Mouse (Mus musculus) hindbrain, embryonic 12.5 days (tissue): ENCODE measurements at regions not wholly inside any gene's neighbourhood (a gene's known extent, or its start where the extent isn't known, plus 50 kb on each side); places are given as distances from the start of the nearest gene placed in this dataset.

Source experiments
- ATAC-seq: fragments of 200-750 bp; cut with Nextera tagmentation; 2 replicates; pipeline ENCODE4 v1.8.0; 2017; ENCODE audit warnings: moderate TSS enrichment; ENCODE audit not compliant: low FRiP score
- H3K27ac ChIP-seq: fragments of 300-500 bp; sonication (generic); 2 replicates; pipeline ENCODE4 v1.5.1; 2016; ENCODE audit warnings: mild to moderate bottlenecking
- H3K27me3 ChIP-seq: fragments of 300-500 bp; sonication (generic); 2 replicates; pipeline ENCODE4 v1.6.1; 2016; ENCODE audit warnings: mild to moderate bottlenecking
- H3K36me3 ChIP-seq: fragments of 300-500 bp; sonication (generic); 2 replicates; pipeline ENCODE4 v1.6.1; 2016; ENCODE audit warnings: mild to moderate bottlenecking
- H3K4me1 ChIP-seq: fragments of 300-500 bp; sonication (generic); 2 replicates; pipeline ENCODE4 v1.6.1; 2016
- H3K4me2 ChIP-seq: fragments of 300-500 bp; sonication (generic); replicated peaks from 2 replicates; pipeline ENCODE4 v1.6.1; 2016; ENCODE audit warnings: mild to moderate bottlenecking
- H3K4me3 ChIP-seq: fragments of 300-500 bp; sonication (generic); 2 replicates; pipeline ENCODE4 v1.5.1; 2016; ENCODE audit warnings: mild to moderate bottlenecking
- H3K9ac ChIP-seq: fragments of 300-500 bp; sonication (generic); 2 replicates; pipeline ENCODE4 v1.6.1; 2016; ENCODE audit warnings: mild to moderate bottlenecking, moderate library complexity
- H3K9me3 ChIP-seq: fragments of 300-500 bp; sonication (generic); replicated peaks from 2 replicates; pipeline ENCODE4 v1.6.1; 2016; ENCODE audit warnings: mild to moderate bottlenecking
- WGBS: fragments of 180-500 bp; shearing (Covaris S2); methylation state at CpG from one replicate; pipeline ENCODE4 v1.1.7; 2016; 5-methylcytosine and 5-hydroxymethylcytosine counted together

DNA sequence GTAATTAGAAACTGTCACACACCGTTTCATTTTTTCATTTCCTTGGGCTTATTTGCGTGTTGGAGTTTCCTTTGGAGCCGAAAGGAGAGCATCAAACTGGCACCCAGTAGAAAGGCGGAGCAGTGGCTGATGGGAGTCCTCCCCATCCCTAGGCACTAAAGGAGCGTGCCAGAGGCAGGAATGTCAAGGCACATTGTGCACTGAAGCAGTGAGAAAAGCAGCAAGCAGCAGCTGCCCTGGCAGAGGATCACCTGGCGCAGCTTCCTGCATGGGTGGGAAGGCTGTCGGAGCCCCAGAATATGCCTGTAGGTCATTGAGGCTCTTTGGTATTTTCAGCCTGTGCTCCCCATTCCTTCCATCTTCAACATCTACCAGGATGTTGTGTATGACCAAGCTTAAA is 68.3 kb upstream of the Itga4 start:
- Histone ChIP-seq H3K36me3 (no peaks in the 10 kb centered on the region), H3K27me3 (no peaks in the 10 kb centered on the region), H3K4me2 (no peak overlapping the region), H3K9ac (no peak overlapping the region), H3K27ac (no peak overlapping the region), H3K9me3 (no peaks in the 10 kb centered on the region), H3K4me1 (peaks cover 3% of the 10 kb centered on the region), H3K4me3 (no peak overlapping the region)
- 81% methylated on average over 7 of the region's 7 CpGs for WGBS
- no peak for ATAC-seq

DNA sequence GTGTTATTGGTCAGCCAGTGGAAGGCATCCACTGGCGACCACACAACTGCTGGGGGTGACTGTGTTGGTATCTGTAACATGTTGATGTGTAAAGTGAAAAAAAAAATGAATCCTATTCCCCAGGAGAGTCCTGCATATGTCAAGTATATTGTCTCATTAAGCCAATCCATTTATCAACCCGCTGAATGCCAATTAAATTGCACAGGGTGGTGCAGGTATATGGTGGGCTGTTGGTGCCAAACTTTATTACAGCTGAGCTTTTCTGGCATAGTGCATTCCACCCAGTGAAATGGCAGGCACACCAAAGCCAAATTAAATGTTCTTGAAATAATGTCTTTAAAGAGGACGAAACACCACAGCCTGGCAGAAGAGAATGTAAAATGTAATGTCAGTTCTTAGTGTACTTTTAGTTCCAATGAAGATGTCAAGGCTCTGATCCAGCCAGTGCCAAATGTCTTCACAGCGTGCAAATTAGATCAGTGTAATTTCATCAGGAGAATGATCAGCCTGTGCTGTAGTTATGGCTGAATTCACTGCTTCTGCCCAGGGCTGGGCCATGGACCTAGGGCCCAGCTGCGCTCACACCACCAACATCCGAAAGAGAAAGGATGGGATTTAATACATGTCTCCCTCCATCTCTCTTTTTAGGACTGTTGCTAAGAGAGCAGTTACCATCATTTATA is 66.6 kb upstream of the Itga4 start:
- H3K27ac ChIP-seq: no peak overlapping the region
- no peaks in the 10 kb centered on the region for H3K27me3 ChIP-seq
- WGBS: 82% methylated on average over 6 of the region's 6 CpGs
- ATAC-seq: no peak
- H3K36me3 ChIP-seq: no peaks in the 10 kb centered on the region
- H3K4me1 ChIP-seq: peaks cover 3% of the 10 kb centered on the region
- no peaks in the 10 kb centered on the region for H3K9me3 ChIP-seq
- H3K4me3 ChIP-seq: no peak overlapping the region
- H3K9ac ChIP-seq: no peak overlapping the region
- H3K4me2 ChIP-seq: no peak overlapping the region

DNA sequence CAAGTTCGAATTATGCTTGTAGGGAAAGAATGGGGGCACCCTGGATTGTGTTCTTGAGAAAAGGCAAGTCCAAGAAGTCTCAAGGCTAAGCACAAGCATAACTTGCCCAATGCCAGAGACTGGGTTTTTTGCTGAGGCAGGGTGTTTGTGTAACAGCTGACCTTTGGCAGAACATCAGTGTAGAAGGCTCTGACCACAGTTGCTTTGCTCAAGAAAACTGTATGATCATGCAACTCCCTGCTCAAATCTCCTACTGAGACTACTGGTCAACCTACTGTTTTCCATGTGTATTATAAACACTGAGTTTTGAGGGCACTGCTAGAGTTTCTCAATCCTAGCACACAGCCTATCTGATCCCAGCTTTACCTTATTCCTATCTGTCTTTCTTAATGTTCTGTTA is 61.4 kb upstream of the Itga4 start:
- H3K27me3 ChIP-seq: no peaks in the 10 kb centered on the region

DNA sequence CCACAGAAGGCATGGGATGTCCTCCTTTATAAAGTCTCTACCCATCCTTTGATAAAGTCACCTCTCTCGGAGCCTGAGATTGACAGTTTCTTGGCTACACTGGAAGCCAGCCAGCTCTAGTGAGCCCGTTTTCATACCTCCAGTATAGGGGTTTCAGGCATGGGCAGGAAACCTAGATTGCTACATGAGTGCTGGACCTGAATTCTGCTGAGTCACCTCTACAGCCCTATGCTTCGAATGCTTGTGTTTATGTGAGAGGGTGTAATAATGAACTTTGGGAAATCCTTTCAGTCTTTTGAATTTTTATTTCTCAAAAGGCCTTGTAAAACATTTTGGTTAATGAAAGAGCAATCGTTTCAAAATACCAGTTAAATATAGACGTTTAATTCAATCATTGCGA is 53.5 kb upstream of the Itga4 start:
- Histone ChIP-seq H3K4me3 (no peak overlapping the region), H3K27ac (no peak overlapping the region), H3K4me1 (no peaks in the 10 kb centered on the region), H3K36me3 (no peaks in the 10 kb centered on the region), H3K4me2 (no peak overlapping the region), H3K9me3 (no peaks in the 10 kb centered on the region), H3K9ac (no peak overlapping the region), H3K27me3 (no peaks in the 10 kb centered on the region)
- WGBS: 76% methylated on average over 6 of the region's 6 CpGs
- no peak for ATAC-seq

More for the DNA sequence above, 61.4 kb upstream of the Itga4 start:
- Histone ChIP-seq H3K4me2 (no peak overlapping the region), H3K36me3 (no peaks in the 10 kb centered on the region), H3K9ac (no peak overlapping the region), H3K4me3 (no peak overlapping the region), H3K9me3 (no peaks in the 10 kb centered on the region), H3K27ac (no peak overlapping the region), H3K4me1 (no peaks in the 10 kb centered on the region)
- no peak for ATAC-seq
- 74% methylated on average over 1 of the region's 1 CpGs for WGBS
